Mouse (Mus musculus) left cerebral cortex, postnatal 10 days (tissue): ENCODE data around the gene Gcg. TPM values are rescaled to one million over a fixed set of nuclear protein-coding genes. Genes with fewer than 3 reads are reported as not detected.

Source experiments
- DNase-seq, 2 experiments: peaks; one replicate each; pipeline ENCODE4 v3.0.0; 2021 to 2022; ENCODE audit warnings: low spot score in 2 of 2, mixed read lengths in 1 of 2; ENCODE audit errors: extremely low spot score in 1 of 2
- intact Hi-C: fragments of 180-260 bp; cut with DNase I; formaldehyde crosslinking; loops from one replicate; pipeline ENCODE4 v1.15.1; 2025
- total RNA-seq, 2 experiments: library from RNA; stranded (reverse); gene quantifications; 2 replicates each; pipeline ENCODE4 v1.2.3; 2021

Gcg gene
- total RNA-seq: 1 to 10 TPM in 1 of 2 experiments, under 1 TPM in 1; 0.41 to 1.5 TPM

GRCm38 (mm10) chr2:62483550-62483949 is at the start of gene Gcg:
Gene Gcg (minus strand): TSS chr2:62483650.
- intact Hi-C loops: no loop called here
- DNase-seq: no peak

GRCm38 (mm10) chr2:62531065-62531464 is 47.6 kb upstream of the Gcg start:
- no peak for DNase-seq
- intact Hi-C loops: no loop called here

GRCm38 (mm10) chr2:62526399-62526798 is 42.9 kb upstream of the Gcg start:
- intact Hi-C loops: no loop called here
- no peak for DNase-seq

- intact Hi-C loops: no loop called here
- DNase-seq: no peak
These were observed 34.3 kb upstream of the Gcg start for GRCm38 (mm10) chr2:62517790-62518189.

- intact Hi-C loops: no loop called here
- DNase-seq: no peak
These were observed 31.0 kb upstream of the Gcg start for GRCm38 (mm10) chr2:62514477-62514876.

GRCm38 (mm10) chr2:62513477-62513876 is 30.0 kb upstream of the Gcg start:
- intact Hi-C loops: no loop called here
- DNase-seq: peak; percentile 51 to 60

- DNase-seq: no peak
- intact Hi-C loops: loop anchor here (10.0 kb wide), 1 partner anchor 118 kb away; no protein-coding TSS in a partner anchor
These were observed 23.7 kb upstream of the Gcg start for GRCm38 (mm10) chr2:62507130-62507529.

GRCm38 (mm10) chr2:62506441-62506840 is 23.0 kb upstream of the Gcg start:
- DNase-seq: no peak

GRCm38 (mm10) chr2:62504269-62504796 is 20.9 kb upstream of the Gcg start:
- DNase-seq: no peak

More at GRCm38 (mm10) chr2:62506441-62506840, 23.0 kb upstream of the Gcg start:
- intact Hi-C loops: loop anchor here (10.0 kb wide), 1 partner anchor 118 kb away; no protein-coding TSS in a partner anchor

GRCm38 (mm10) chr2:62503326-62503725 is 19.9 kb upstream of the Gcg start:
- intact Hi-C loops: loop anchor here (10.0 kb wide), 1 partner anchor 121 kb away; no protein-coding TSS in a partner anchor
- DNase-seq: no peak

More at GRCm38 (mm10) chr2:62504269-62504796, 20.9 kb upstream of the Gcg start:
- intact Hi-C loops: loop anchor here (10.0 kb wide), 1 partner anchor 120 kb away; no protein-coding TSS in a partner anchor

- intact Hi-C loops: loop anchor here (10.0 kb wide), 1 partner anchor 122 kb away; no protein-coding TSS in a partner anchor
- DNase-seq: no peak
These were observed 19.1 kb upstream of the Gcg start for GRCm38 (mm10) chr2:62502516-62502915.

- intact Hi-C loops: no loop called here
- no peak for DNase-seq
These were observed 15.4 kb upstream of the Gcg start for GRCm38 (mm10) chr2:62498821-62499220.

- intact Hi-C loops: no loop called here
- no peak for DNase-seq
These were observed 14.6 kb upstream of the Gcg start for GRCm38 (mm10) chr2:62498086-62498485.

- intact Hi-C loops: no loop called here
- no peak for DNase-seq
These were observed 14.0 kb upstream of the Gcg start for GRCm38 (mm10) chr2:62497333-62498002.

GRCm38 (mm10) chr2:62495407-62495806 is 12.0 kb upstream of the Gcg start:
- DNase-seq: no peak
- intact Hi-C loops: no loop called here

GRCm38 (mm10) chr2:62489832-62490231 is 6.4 kb upstream of the Gcg start:
- no peak for DNase-seq
- intact Hi-C loops: no loop called here

GRCm38 (mm10) chr2:62484906-62485305 is 1.5 kb upstream of the Gcg start:
- no peak for DNase-seq
- intact Hi-C loops: no loop called here

GRCm38 (mm10) chr2:62480285-62481198 is 2.9 kb downstream of the Gcg start:
- intact Hi-C loops: no loop called here
- no peak for DNase-seq

GRCm38 (mm10) chr2:62469551-62469950 is 13.9 kb downstream of the Gcg start:
- intact Hi-C loops: no loop called here
- DNase-seq: no peak
